Mouse (Mus musculus): ENCODE measurements around the gene Atrn.
A peak's percentile ranks its signal among the peaks of the same experiment; 100 is the strongest.
"Not testable (repeated sequence)": the region's sequence is repeated elsewhere in the genome, so short reads cannot be mapped to it uniquely, and the experiment has no call there.

Atrn gene

DNA sequence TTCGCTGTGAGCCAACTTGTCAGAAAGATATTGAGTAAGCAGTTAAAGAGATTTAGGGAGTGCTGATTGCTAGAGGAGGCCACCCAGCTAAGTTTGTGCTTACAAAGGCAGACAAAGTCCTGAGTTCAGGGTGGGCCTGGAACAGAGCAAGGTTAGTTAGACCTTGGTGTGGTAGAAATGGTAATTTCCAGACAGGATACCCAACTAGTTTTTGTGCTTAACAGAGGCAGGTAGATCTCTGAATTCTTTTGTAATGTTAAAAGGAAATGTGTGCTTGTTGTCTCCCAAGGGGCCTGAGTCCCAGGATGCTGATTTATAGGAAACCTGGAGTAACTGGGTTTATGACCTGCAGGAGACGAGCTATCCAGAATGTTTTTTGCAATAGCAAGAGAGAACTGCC is 52.6 kb downstream of the Atrn start:
- no peak for DNase-seq (ENCODE audit: low read depth, low spot score)

DNA sequence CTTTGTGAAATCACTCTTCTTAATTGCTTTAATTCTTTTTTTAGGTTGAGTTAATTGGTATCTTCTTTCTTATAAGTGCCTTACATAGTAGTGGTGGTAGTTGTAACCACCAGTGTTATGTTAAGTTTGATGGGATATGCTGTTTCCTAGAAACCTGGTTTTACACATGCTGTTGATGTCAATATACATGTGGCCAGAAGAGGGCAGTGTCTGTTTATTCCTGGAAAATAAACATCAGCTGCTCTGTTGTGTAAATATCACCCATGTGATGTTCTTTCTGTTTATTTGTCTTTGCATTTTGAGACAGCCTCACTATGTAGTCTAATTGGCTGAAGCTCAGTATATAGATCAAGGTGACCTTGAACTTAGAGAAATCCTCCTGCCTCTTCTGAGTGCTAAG is 55.6 kb downstream of the Atrn start:
- peak; percentile 4 for DNase-seq (ENCODE audit: low read depth, low spot score)

DNA sequence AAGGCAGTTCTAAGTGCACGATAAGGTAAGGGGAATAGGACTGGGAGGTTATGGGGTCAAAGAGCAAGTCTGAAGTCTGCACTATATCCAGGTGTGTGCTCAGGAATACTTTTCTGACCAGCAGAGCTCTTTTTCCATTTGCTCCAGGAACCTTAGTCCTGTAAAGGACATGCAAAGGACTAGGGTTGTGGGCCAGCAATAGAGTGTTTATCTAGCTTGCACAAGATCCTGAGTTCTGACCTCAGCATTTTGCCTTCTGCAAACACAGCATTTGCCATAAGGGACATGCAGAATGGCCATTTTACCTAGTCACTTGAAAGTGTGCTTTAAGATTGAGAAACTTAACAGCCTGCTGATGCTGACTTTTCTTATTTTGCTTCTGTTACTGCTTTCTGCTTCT is 58.7 kb downstream of the Atrn start:
- DNase-seq (ENCODE audit: low read depth, low spot score), result no peak

DNA sequence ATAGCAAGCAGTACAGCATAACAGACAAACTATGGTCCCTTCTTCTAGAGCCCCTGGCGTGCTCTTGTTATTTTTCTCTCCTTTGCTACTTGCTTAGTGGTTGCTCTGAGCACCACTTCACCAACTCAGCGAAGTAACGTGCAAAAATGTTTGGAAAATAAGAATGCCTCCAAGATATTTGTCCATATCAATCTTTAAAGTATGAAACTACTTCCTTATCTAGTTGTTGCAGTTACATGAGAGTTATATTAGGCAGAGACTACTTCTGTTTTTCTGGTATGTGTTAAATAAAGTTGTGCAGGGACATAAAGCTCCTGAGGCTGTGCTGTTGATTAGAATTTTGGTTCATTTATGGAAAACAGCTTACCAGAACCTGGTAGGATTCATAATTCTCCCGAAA is 64.7 kb downstream of the Atrn start:
- DNase-seq (ENCODE audit: low read depth, low spot score), result no peak

DNA sequence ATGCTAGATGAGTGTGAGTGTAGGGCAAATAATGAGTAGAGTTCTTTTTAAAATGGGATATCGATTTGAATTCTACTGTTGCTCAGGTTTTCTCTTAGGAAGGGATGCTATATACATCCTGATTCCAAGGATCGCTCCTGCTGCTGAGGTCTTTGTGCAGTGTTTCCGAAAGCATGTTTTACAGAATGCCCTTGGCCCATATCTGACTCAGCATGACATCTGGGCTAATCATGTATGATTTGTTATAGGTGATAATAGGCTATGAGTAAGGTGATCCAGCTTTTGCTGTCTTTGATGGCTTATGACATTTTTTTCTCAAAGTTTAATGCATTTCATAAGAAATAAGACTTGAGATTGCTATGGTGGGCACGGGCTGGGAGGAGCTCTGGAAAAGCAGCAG is 66.1 kb downstream of the Atrn start:
- DNase-seq (ENCODE audit: low read depth, low spot score), result no peak

DNA sequence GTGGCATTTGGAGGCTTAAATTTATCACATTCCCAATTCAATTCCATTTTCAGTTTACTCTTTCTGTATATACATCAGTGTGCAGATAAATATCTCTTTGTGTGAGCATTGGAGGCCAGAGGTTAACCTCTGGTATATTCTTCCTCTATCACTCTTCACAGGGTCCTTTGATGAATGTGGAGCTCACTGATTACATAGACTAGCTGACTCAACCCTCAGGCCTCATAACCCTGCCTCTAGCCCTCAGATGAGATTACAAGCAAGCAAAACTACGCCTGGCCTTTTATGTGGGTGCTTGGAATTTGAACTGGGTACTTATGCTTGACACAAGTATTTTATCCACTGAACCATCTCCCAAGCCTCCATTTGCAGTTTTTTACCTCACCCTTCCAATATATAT is 68.6 kb downstream of the Atrn start:
- no peak for DNase-seq (ENCODE audit: low read depth, low spot score)

DNA sequence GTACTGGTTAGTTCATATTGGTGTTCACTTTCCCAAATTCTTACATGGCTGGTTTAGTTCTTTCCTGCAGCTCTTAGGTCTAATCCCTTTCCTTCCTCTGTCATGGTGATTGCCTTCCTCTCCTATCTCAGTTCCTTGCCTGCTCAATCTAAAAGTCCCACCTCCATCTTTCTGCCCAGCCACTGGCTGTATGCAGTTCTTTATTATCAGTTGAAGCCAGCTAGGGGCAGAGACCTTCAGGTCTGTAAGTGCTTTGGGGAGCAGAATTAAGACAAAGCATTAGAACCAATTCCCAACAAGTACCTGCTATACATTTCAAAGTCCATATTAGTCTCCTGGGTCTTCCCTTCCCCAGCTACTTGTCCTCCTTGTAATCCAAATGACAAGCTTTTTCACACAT is 71.3 kb downstream of the Atrn start:
- DNase-seq (ENCODE audit: low read depth, low spot score), result no peak

DNA sequence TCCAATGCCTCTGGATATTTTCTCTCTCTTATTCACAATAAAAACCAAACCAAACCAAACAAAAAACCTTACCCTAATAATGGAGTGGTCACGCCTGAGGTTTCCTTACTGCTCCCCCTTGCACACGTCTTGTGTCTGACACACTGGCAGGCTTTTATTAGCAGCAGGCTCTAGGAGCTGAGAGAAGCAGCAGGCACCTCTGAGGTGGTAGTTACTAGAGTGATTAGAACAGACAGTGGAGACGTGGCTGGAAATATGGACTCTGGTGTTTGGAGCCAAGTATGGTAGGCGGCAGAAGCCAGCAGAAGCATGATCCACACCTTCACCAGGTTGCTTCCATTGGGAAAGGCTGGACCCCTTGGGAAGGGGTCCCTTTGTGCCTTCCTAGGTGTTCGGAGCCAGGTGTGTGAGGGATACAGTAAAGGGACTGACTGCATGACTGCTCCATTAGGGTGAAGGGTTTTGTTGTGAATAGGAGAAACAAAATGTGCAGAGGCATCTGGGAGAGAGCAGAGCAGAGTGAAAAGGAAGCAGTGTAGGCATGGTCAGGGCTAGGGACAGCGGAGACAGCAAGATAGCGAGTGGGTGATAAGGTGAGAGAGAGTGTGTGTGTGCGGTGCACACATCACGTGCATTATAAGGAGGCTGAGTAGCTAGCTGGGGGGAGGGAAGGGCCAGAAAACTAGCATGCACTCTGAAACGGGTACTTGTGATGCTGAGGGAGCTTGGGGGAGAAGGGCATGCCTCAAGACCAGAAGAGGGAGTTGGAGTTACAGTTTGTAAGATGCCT is 72.0 kb downstream of the Atrn start:
- no peak for DNase-seq (ENCODE audit: low read depth, low spot score)

DNA sequence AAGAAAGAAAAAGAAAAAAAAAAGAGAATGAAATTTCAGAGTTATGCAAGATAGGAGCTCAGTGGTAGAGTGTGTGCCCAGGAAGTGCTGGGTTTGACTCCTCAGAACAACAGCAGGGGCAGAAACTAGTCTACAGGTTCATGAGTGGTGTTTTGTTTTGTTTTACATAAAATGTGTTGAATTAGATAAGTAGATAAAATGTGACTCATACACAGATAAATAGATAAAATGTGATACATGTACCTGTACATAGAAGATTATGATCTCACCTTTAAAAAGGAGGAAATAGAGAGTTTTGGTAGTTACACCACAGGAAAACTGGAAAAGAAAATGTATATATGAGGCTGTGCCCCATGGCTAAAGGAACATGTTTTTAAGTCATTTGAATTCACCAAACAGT is 72.8 kb downstream of the Atrn start:
- no peak for DNase-seq (ENCODE audit: low read depth, low spot score)

DNA sequence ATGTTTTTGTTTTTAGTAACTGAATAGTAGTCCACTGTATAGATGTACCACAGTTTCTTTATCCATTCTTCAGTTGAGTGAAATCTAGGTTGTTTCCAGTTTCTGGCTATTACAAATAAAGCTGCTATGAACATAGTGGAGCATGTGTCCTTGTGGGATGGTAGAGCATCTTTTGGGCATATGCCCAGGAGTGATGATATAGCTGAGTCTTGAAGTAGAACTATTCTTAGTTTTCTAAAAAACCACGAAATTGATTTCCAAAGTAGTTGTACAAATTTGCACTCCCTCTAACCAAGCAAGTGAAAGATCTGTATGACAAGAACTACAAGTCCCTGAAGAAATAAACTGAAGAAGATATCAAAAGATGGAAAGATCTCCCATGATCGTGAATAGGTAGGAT is 86.5 kb downstream of the Atrn start:
- DNase-seq (ENCODE audit: low read depth, low spot score), result no peak

DNA sequence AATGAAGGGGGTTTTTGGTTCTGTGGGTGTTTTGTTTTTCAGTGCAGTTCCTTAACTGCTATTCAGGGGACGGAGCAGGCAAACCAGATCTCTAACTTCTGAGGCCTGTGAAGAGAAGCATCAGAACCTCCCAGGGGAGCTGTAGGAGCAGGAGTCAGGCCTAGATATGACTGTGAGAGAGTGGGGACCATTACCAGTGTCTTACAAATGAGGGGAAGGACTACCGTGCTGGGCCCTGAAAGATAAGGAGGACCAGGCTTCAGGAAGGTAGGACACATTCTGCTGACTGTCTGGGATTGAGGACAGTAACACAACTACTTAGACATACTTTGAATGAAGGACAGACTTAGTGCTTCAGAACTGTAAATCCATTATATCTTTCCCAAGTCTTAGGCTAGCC is 102.8 kb downstream of the Atrn start:
- no peak for DNase-seq (ENCODE audit: low read depth, low spot score)

DNA sequence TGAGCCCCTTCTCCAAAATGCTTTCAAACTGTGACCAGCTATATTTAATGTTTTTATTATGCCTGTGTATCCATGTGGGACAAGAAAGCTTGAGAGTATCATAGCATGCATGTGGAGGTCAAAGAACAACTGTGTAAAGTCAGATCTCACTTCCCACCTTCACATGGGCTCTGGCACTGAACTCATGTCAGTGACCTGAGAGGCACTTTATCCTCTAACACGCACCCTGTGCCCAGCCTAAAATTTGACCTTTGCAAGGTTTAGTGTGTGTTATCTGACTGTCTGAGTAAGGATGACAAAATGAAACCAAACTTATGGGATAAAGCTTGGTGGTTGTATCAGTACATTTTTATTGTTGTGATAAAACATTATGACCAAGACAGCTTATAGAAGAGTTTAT is 104.3 kb downstream of the Atrn start:
- DNase-seq (ENCODE audit: low read depth, low spot score), result no peak

DNA sequence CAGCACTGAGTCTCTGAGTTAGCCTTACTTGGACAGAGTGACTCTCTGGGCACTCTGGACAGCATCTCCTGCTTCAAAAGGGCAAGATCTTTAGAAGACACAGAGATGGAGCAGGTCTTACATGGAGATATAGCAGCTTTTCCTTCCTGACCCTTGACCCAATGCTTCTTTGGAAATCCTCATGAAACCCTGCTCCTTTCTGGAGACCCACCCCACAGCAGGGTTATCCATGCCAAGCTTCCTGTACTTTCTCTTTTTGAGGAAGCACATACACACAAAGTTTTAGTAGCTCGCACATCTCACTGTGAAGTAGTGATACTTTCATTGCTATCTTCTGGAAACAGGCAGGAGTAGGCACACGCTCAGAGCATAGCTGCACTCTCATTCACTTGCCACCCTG is 118.9 kb downstream of the Atrn start:
- DNase-seq (ENCODE audit: low read depth, low spot score), result no peak

DNA sequence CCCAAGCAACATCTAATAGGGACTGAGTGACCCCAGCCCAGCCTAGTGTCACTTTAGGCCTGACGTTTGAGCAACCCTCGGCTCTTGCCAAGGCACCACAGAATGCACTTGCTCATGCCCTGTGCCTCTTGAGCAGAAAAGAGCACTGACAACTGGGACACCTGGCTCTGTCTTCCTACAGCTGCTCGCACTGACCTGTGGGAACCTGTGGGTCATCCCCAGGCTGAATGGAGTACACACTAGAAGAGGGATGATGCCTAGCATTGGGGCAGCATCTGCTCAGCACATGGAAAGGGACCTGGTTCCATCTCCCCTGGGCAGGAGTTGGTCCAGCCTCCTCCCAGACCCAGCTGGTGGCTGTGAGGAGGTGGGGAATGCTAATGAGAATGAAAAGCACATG is 120.6 kb downstream of the Atrn start:
- no peak for DNase-seq (ENCODE audit: low read depth, low spot score)

DNA sequence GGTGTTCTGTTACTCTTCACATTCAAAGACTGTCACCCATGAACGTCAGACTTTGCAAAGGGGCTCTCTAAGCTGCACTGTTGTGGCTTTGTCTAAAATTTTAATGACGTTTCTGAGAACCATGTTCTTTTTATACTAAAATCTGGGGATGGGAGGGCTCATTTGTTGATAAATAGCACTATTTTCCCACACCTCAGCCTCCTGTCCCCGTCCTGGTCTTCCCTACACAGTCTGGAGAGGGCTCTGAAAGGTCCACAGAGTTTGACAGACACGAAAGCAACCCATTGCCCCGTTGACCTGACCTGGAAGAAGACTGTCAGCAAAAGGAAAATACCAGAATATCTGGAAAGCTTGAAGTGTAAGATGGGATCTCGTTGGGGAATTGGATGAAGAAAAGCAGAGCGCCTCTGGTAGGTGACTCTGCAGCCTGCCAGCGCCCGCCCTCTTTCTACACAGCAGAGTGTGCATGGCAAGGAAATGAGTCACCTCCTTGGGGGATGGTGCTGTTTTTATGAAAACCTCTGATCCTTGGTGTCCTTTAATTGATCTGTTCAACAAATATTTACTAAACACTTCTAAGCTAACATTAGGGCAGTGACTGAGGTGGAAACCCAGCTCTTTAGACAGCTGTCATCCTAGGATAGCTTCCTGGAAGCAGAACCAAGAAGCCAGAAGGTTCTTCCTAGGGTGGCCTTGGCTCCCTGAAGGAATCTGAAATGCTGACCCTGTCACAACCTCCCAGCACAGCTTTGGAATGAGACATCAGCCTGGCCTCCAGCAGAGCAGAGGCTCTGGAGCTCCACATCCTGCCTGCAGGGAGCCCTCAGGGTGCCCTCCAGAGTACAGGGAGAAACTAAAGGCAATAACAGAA is 123.0 kb downstream of the Atrn start:
- no peak for DNase-seq (ENCODE audit: low read depth, low spot score)

DNA sequence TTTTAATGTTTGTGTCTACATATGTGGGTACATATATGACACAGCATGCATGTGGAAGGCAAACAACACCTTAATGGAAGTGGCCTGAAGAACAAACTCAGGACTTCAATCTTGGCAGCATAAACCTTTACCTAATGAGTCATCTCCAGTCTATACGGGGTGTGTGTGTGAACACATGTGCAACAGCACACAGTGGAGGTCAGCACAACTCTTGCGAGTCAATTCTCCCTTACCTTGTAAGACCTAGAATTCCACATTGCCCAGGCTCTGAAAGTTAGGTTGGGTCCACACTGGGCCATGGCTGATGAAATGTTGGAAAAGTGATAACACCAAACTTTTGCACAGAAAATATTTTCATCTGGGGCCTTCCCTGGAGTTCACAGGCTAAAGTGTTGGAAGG is 124.3 kb downstream of the Atrn start:
- DNase-seq (ENCODE audit: low read depth, low spot score), result no peak

DNA sequence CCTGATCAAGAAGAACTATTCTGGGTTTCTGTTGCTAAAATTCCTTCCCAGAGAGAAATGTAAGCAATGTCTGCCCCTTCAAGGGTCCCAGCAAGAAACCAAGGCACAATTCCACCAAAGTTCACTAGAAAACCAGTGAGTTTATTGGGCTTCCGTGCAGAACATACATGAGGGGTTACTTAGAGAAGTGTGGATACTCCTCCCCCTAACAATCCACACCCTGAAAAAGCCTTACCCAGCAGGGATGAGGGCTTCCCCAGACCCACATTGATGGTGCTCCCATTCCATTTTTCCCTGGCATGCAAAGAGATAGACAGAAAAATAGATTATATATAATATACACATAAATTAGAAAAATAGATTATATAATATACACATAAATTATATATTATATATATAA is 124.7 kb downstream of the Atrn start:
- DNase-seq (ENCODE audit: low read depth, low spot score), result no peak

DNA sequence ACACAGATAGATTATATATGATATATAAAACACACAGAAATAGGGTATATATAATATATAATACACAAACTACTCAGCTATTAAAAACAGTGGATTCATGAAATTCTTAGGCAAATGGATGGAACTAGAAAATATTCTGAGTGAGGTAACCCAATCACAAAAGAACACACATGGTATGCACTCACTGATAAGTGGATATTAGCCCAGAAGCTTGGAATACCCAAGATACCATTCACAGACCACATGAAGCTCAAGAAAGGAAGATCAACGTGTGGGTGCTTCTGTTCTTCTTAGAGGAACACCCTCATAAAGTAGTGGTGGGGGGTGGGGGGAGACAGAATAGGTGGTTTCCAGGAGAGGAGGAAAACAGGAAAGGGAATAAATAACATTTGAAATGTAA is 125.1 kb downstream of the Atrn start:
- DNase-seq (ENCODE audit: low read depth, low spot score), result not testable (repeated sequence)

DNA sequence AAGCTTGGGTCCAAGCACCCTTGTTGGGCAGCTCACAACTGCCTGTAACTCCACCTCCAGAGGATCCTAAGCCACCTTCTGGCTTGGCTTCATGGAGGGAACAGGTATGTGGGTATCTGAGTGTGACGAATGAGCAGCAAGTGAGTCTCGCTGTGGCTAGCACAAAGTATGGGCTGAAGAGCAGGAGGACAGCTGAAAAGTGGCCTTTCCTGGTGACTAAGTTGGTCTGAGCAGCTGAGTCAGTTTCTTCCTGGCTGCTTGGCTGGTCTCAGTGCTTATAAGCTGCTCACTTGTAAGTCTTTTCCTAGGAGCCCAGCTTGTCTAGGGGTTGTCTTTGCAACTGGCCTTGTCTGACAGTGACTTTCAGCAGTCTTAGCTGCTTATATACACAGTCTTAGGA is 130.0 kb downstream of the Atrn start:
- no peak for DNase-seq (ENCODE audit: low read depth, low spot score)

DNA sequence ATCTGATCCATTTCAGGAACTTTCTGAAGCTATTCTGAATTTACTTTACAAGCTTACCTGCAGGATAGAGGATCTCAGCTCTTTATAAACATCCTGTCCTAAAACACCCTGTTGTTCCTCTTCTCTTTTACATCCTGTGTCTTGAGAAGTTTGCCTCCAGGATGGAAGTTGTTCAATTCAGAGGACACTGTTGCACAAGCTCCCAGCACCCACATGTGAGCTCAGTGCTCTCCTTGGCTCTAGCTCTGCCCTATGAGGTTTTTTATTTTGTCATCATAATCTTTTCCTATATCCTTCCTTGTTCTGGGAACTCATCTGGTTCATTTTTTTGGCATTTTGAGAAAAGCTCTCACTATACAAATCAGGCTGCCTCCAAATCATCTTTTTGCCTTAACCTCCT is 130.5 kb downstream of the Atrn start:
- DNase-seq (ENCODE audit: low read depth, low spot score), result no peak

DNA sequence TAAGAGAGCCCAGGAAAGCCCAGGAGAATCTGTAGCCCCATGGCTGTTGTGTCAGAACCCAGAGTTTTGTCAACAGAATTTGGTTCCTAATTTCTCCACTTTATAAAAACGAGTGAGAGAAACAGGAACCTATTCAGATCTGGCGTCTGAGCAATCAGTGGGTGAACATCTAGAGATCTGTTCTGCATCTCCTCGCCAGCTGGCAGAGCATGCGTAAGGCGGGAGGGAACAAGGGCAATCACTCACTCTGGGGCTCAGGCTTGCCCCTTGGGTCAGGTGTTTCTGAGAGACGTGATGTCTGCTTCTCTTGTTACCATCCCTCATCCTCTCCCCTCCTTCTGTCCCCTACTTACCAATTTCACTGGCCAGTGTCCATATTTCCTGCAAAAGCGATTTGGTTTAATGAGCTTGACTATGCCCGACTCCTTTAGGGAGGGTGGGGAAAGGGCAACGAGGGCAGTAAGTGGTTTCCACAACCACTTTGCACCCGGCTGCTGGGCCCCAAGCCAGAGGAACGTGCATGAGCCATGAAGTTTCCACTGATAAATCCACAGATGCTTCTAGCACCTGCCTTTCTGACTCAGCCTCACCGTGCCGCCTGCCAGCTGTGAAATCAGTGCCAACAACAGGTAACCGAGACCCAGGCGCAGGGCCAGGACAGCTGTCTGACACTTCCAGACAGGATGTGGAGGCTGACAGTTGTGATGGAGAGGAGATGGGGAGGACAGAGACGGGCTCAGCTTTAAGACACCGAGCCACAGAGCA is 131.1 kb downstream of the Atrn start:
- no peak for DNase-seq (ENCODE audit: low read depth, low spot score)

DNA sequence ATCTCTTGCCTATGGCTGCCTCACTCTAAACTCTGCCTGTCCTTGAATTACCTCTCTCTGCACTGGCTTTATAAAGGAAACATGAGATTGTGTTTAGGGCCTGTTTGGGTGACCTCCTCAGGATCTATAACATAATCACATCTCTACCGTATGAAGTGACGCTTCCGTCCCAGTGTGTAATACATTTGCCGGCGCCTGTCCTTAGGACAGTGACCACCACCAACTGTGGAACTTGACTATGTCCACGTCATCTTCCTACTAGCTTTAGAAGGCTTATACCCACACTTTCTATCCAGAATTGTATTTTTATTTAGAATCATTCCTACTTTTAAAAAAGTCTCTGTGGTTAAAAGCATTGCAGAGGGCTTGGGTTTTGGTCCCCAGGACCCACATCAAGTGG is 131.9 kb downstream of the Atrn start:
- DNase-seq (ENCODE audit: low read depth, low spot score), result no peak

All from WW6 (cell line).